Mouse (Mus musculus): ENCODE measurements around the gene Ankrd27.
"Not testable (repeated sequence)": the region's sequence is repeated elsewhere in the genome, so short reads cannot be mapped to it uniquely, and the experiment has no call there.

Gene Ankrd27

GRCm38 (mm10) chr7:35586055-35586905 is at the start of gene Ankrd27:
Ankrd27 (plus strand) TSS chr7:35586244.
- DNase-seq (ENCODE audit: extremely low spot score, low spot score) = peak; percentile 92

- DNase-seq (ENCODE audit: extremely low spot score, low spot score) = no peak
Measured at GRCm38 (mm10) chr7:35537562-35537961, 48.5 kb upstream of the Ankrd27 start, which contains the start of gene Tdrd12. Tdrd12 (minus strand) TSS chr7:35537745.

- DNase-seq (ENCODE audit: extremely low spot score, low spot score) = peak; percentile 49
Measured at GRCm38 (mm10) chr7:35545881-35546280, 40.2 kb upstream of the Ankrd27 start.

- DNase-seq (ENCODE audit: extremely low spot score, low spot score) = no peak
Measured at GRCm38 (mm10) chr7:35553751-35554604, 32.1 kb upstream of the Ankrd27 start.

- peak; percentile 33 for DNase-seq (ENCODE audit: extremely low spot score, low spot score)
Measured at GRCm38 (mm10) chr7:35554605-35555175, 31.4 kb upstream of the Ankrd27 start.

GRCm38 (mm10) chr7:35555224-35556204 is 30.5 kb upstream of the Ankrd27 start:
- peak; percentile 92 for DNase-seq (ENCODE audit: extremely low spot score, low spot score)

- no peak for DNase-seq (ENCODE audit: extremely low spot score, low spot score)
Measured at GRCm38 (mm10) chr7:35556205-35556603, 29.8 kb upstream of the Ankrd27 start, which contains the start of gene Nudt19. Nudt19 (minus strand) TSS chr7:35556304.

GRCm38 (mm10) chr7:35556905-35557304 is 29.1 kb upstream of the Ankrd27 start:
- no peak for DNase-seq (ENCODE audit: extremely low spot score, low spot score)

- DNase-seq (ENCODE audit: extremely low spot score, low spot score) = no peak
Measured at GRCm38 (mm10) chr7:35557577-35557976, 28.5 kb upstream of the Ankrd27 start.

- no peak for DNase-seq (ENCODE audit: extremely low spot score, low spot score)
Measured at GRCm38 (mm10) chr7:35558681-35559080, 27.4 kb upstream of the Ankrd27 start.

- no peak for DNase-seq (ENCODE audit: extremely low spot score, low spot score)
Measured at GRCm38 (mm10) chr7:35559838-35560237, 26.2 kb upstream of the Ankrd27 start.

GRCm38 (mm10) chr7:35563071-35563470 is 23.0 kb upstream of the Ankrd27 start:
- DNase-seq (ENCODE audit: extremely low spot score, low spot score) = no peak

- DNase-seq (ENCODE audit: extremely low spot score, low spot score) = no peak
Measured at GRCm38 (mm10) chr7:35564067-35564865, 21.8 kb upstream of the Ankrd27 start.

GRCm38 (mm10) chr7:35564872-35565271 is 21.2 kb upstream of the Ankrd27 start:
- not testable (repeated sequence) for DNase-seq (ENCODE audit: extremely low spot score, low spot score)

- DNase-seq (ENCODE audit: extremely low spot score, low spot score) = not testable (repeated sequence)
Measured at GRCm38 (mm10) chr7:35565965-35566364, 20.1 kb upstream of the Ankrd27 start.

GRCm38 (mm10) chr7:35569724-35570123 is 16.3 kb upstream of the Ankrd27 start:
- DNase-seq (ENCODE audit: extremely low spot score, low spot score) = not testable (repeated sequence)

- DNase-seq (ENCODE audit: extremely low spot score, low spot score) = not testable (repeated sequence)
Measured at GRCm38 (mm10) chr7:35570883-35571282, 15.2 kb upstream of the Ankrd27 start.

- peak; percentile 57 for DNase-seq (ENCODE audit: extremely low spot score, low spot score)
Measured at GRCm38 (mm10) chr7:35579849-35580248, 6.2 kb upstream of the Ankrd27 start.

GRCm38 (mm10) chr7:35582719-35583118 is 3.3 kb upstream of the Ankrd27 start:
- DNase-seq (ENCODE audit: extremely low spot score, low spot score) = no peak
